Mouse (Mus musculus): ENCODE results near the gene A730009L09Rik.

A730009L09Rik gene

DNA sequence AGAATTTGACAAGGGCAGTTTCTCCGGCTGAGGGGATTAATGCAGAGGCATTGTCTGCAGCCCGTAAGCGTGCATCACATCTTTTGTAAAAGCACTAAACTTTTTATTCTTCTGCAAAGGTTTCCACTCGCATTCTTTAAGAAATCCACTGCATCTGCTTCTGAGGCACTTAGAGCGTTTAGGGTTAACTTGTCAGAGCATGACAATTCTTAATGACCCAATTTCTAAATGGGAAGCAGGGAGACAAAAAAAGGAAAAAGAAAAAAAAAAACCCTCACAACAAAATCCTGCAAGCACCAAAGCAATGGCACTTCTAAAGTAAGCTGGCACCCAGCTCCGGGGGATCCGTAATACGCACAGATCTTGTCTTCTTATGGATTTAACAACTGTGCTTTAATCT lies at the start of gene A730009L09Rik:
Gene A730009L09Rik (plus strand): TSS at position 301 of the 400 bp plus-strand sequence.
- DNase-seq (ENCODE audit: low spot score) = no peak

GRCm38 (mm10) chr16:84465581-84466165 lies 49.2 kb upstream of the A730009L09Rik start:
- no peak for DNase-seq (ENCODE audit: low spot score)

- peak; percentile 14 for DNase-seq (ENCODE audit: low spot score)
Observed at GRCm38 (mm10) chr16:84468898-84469297, 46.0 kb upstream of the A730009L09Rik start.

GRCm38 (mm10) chr16:84469994-84470393 lies 44.9 kb upstream of the A730009L09Rik start:
- no peak for DNase-seq (ENCODE audit: low spot score)

DNA sequence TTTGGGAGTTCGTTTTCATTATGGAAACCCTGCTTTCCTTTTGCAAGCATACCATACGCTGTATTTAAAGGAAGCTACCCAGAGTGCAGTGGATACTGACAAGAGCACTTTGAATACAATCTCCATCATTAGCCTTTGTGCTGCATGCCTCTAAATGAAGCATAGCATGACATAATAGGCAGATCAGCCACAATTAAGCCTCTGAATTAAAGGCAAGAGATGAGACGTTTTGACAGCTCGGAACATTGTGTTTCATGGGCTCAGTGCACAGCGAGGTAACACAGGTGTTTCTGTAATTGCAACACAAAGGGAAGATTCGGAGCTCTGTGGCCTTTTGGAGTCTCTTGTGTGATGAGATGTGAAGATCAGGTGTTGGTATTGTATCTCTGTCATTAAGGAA lies 41.5 kb upstream of the A730009L09Rik start:
- no peak for DNase-seq (ENCODE audit: low spot score)

- no peak for DNase-seq (ENCODE audit: low spot score)
Observed at GRCm38 (mm10) chr16:84474712-84475111, 40.2 kb upstream of the A730009L09Rik start.

DNA sequence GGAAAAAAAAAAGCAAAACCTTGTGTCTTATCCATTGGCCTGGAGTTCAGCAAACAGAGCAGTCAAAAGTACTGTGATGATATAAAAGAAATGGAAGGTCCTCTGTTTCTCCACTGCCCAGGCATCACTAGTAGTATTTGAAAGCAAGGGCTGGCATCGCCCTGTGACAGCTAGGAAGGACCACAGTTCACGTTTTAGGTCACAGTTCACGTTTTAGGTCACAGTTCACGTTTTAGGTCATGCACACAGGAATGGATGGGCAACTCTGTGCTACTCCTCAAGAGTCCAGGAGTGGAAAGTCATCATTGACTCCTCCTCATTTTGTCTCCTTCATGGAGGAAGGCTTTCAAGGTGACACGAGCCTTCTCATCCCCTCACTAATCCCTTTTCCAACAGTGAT lies 38.0 kb upstream of the A730009L09Rik start:
- DNase-seq (ENCODE audit: low spot score) = no peak

DNA sequence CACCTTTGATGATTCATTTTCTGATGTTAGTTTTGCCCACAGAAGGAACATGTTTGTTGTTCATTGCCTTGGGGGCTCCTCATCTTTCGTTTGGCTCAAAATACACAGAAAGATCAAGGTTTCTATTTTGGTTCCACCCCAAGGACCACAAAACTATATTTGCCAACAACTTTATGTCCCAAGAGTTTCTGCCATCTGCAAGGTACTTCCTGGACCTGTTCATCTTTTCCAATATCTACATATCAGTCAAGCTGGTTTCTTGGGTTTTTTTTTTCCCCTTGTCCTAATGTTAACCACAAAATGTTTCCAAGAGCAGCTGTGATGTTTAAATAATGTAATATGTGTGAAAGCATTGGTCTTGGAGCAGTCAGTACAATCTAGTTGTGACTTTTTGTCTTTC lies 37.4 kb upstream of the A730009L09Rik start:
- no peak for DNase-seq (ENCODE audit: low spot score)

DNA sequence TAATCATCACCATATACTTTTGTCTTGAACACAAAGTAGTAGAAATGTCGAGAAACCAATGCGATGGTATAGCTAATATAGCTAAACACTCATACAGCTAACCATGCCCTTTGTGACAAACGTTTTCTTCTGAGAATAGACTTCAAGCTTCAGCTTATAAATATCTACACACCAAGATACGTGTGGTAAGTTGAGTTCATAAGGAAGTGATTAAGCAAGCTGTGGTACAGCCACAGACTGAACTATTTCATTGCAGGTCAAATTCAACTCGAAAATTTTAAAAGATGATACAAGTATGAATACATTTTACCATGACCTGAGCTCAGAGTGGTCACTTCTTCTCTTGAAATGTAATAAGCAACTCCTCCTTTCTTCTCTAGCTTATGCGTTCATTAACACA lies 37.0 kb upstream of the A730009L09Rik start:
- no peak for DNase-seq (ENCODE audit: low spot score)

DNA sequence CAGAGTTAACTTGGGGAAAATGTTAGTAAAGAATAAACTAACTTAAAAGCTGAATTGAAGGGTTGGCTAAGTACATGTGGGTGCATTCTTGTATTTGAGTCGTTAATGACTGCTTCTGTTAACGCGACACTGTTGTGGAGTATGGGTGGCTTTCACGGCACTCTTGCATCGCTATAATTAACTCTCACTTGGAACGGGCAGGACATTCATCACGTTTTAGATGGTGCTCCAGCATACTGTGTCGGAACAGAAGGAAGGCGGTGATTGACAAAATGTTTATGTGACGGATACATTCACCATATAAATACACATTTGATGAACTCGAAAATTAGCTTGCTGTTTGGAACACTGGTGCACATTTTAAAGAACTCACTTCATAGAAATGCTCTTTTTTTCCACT lies 29.0 kb upstream of the A730009L09Rik start:
- DNase-seq (ENCODE audit: low spot score) = no peak

DNA sequence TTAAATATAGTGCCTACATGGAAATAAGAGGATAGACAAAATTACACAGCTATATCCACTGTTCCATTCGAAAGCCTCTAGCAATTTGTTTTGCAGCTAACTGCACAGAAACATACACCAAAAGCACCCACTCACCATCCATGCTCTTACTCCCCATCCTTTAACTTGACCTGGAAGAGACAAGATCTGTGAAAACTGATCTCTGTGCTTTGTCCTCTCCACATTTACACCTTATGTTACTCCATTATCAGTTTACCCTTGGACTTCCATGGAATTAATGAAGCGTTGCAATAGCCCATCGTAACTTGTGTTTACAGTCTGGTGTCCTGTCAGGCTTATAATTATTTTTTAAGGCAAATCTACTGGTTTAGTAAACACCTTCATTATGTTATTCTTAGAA lies 20.1 kb upstream of the A730009L09Rik start:
- DNase-seq (ENCODE audit: low spot score) = no peak

- DNase-seq (ENCODE audit: low spot score) = peak; percentile 56
Observed at GRCm38 (mm10) chr16:84495438-84495837, 19.5 kb upstream of the A730009L09Rik start.

- DNase-seq (ENCODE audit: low spot score) = no peak
Observed at GRCm38 (mm10) chr16:84507681-84508080, 7.2 kb upstream of the A730009L09Rik start.

GRCm38 (mm10) chr16:84521975-84522635 lies 7.2 kb downstream of the A730009L09Rik start:
- DNase-seq (ENCODE audit: low spot score) = no peak

GRCm38 (mm10) chr16:84523061-84523460 lies 8.1 kb downstream of the A730009L09Rik start:
- no peak for DNase-seq (ENCODE audit: low spot score)

DNA sequence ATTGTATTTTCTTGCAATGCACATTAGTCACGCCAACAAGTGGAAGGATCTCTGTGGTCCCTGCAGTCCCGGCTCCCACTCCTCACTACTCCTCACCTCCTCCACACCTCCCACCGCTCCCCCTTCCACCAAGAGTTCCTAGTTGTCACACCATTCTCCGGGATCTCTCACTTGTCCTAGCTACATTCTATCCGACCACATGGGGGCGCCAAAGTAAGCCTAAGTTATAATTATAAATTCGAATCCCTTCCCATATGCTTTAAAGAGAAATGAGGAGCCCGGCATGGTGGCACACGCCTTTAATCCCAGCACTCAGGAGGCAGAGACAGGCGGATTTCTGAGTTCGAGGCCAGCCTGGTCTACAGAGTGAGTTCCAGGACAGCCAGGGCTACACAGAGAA lies 12.5 kb downstream of the A730009L09Rik start:
- DNase-seq (ENCODE audit: low spot score) = peak; percentile 42

DNA sequence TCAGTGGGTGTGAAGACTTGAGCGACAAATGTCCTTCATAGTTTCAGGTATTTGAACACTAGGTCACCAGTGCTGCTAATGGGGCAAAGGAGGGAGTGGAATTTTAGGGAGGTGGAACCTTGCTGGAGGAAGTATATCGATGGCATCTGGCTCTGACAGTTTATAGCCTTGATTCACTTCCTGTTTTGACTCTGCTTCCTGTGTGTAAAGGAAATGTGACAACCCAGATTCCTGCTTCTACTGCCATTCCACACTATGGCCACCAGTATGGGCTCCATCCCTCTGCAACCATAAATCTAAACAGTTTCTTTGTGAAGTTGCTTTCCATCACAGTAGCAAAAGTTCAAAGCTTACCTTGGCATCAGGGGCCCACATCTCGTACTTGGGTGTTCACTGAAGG lies 17.9 kb downstream of the A730009L09Rik start:
- DNase-seq (ENCODE audit: low spot score) = no peak

DNA sequence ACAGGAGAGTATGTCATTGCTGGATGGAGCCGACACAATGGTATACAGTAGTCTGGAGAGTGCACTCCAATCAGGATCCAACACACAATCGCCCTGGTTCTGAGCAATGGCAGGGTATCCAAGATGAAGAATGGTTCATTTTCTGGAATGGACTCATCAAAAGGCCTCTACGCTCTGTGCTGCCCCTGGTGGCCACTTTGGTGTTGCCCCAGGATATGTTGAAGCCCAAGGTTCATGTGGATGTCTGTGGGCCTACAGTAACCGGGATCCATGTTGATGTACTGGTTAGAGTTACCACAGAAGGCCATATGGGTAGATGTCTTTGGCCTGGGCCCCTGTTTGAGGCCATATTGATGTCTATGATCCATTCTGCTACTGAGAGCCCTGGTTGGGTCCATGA lies 31.1 kb downstream of the A730009L09Rik start:
- no peak for DNase-seq (ENCODE audit: low spot score)

DNA sequence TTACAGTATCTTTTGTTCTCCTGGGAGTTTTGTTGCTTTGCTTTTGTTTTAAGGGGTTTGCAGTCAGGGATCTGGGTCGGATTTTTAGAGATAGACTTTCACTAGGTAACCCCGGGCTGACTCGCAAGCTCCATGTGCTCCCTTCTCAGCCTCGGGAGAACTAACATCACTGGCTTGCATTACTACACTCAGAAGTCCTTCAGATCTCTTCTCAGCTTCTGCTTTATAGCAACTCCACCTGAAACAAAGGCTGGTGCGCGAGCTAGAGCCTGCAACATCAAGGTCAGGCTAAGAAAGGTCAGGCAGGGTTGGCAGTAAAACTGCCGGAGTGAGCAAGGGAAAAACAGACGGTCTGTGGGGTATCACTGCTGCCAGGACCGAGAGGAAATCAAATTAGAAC lies 34.2 kb downstream of the A730009L09Rik start:
- DNase-seq (ENCODE audit: low spot score) = peak; percentile 7

- no peak for DNase-seq (ENCODE audit: low spot score)
Observed at GRCm38 (mm10) chr16:84550445-84550844, 35.5 kb downstream of the A730009L09Rik start.

GRCm38 (mm10) chr16:84553981-84554380 lies 39.1 kb downstream of the A730009L09Rik start:
- DNase-seq (ENCODE audit: low spot score) = no peak

GRCm38 (mm10) chr16:84558113-84558917 lies 43.4 kb downstream of the A730009L09Rik start:
- no peak for DNase-seq (ENCODE audit: low spot score)

Data from embryo, embryonic 10.5 days (tissue).